Mouse (Mus musculus): ENCODE data around the gene Prcc.
A peak's percentile ranks its signal among the peaks of the same experiment; 100 is the strongest.
"Not testable (repeated sequence)": the region's sequence is repeated elsewhere in the genome, so short reads cannot be mapped to it uniquely, and the experiment has no call there.

Gene Prcc

GRCm38 (mm10) chr3:87905880-87906485 lies 20.6 kb upstream of the Prcc start, which contains the start of gene Hdgf:
Hdgf (plus strand) TSS chr3:87906321.
- peak; percentile 94 for DNase-seq (ENCODE audit: low read depth)

DNA sequence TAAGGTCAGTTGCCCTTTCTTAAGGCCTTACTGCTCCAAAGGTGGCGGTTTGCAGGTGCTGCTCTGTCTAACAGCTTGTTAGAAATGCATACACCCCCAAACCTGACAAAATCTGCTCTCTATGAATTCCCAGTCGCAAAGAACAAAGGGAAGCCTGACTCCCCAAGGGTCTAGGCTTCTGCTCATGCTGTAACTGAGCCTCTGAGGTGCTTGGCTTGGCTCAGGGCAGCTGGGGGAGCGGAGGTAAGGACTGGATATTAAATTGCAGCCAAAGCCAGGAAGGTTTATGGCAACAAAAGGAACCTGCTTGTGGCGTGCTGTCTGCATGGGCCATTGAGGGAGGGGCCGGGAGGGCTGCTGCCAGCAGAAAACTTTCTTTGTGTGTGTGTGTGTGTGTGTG lies 18.4 kb upstream of the Prcc start:
- DNase-seq (ENCODE audit: low read depth), result no peak

GRCm38 (mm10) chr3:87901959-87902358 lies 16.6 kb upstream of the Prcc start:
- not testable (repeated sequence) for DNase-seq (ENCODE audit: low read depth)

- peak; percentile 88 for DNase-seq (ENCODE audit: low read depth)
Measured at GRCm38 (mm10) chr3:87901036-87901624, 15.7 kb upstream of the Prcc start.

DNA sequence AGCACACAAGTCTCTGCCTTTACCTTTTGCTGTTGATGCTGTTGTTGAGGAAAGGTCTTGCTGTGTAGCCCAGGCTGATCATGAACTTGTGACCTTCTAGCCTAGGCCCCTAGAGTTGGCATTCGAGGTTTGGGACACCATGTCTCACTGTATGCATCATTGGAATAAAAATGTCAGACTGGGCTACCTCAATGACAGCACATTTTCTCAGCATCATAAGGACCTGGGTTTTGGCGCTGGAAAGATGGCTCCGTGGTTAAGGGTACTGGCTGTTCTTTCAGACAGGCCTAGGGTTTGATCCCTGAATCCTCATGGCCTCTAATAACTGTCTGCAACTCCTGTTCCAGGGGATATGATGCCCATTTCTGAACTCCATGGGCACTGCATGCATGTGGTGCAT lies 14.4 kb upstream of the Prcc start:
- no peak for DNase-seq (ENCODE audit: low read depth)

DNA sequence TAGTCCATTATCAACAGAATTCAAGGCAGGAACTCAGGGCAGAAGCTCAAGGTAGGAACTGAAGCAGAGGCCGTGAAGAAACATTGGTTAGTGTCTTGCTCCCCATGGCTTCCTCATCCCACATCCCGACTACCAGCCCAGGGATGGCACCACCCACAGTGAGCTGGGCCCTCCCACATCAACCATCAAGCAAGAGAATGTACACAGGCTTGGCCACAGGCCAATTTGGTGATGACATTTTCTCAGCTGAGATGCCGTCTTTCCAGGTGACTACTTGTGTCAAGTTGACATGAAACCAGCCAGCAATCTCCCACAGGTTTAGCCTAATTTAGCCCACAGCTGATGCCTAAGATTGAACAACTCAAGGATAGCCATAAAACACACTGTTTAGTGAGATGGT lies 13.9 kb upstream of the Prcc start:
- no peak for DNase-seq (ENCODE audit: low read depth)

DNA sequence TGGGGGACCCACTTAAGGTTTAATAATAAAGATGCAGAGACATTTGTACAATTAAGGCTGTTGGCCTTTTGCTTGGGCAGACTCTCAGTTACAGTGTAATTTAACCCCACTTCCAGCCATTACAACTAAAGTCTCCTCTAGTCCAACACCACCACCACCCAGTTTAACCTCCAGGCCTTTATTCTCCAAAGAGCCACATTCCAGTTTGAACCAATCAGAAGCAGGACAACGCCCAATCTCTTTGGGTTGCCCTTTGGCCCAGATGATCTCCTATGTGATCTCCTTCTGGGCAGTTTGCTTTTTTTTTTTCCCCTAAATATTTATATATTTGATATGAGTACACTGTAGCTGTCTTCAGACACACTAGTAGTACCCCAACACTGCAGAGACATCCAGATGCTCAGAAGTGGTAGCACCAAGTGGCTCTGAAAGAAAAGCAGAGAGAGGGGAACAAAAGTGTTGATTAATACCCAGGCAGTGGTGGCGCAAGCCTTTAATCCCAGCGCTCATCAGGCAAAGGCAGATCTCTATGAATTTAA lies 8.0 kb upstream of the Prcc start:
- no peak for DNase-seq (ENCODE audit: low read depth)

DNA sequence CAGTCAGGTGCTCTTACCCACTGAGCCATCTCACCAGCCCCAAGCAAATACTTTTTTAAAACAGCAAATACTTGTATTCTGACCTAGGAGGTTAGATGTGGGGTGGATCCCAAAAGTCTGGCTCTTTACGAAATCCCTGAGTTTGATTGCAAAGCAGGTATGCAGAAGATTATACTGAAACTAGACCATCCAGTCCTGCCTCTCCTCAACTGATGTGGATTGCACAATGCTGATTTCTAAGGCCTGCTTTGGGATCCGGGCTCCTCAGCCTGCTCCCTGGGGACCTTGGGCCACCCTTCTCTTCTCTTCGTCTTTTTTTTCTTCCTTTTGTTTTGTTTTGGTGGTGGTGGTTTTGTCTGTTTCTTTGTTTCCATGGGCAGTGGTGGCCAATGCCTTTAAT lies 6.1 kb upstream of the Prcc start:
- no peak for DNase-seq (ENCODE audit: low read depth)

GRCm38 (mm10) chr3:87887400-87887799 lies 2.0 kb upstream of the Prcc start:
- not testable (repeated sequence) for DNase-seq (ENCODE audit: low read depth)

GRCm38 (mm10) chr3:87886416-87886815 lies 1.0 kb upstream of the Prcc start:
- no peak for DNase-seq (ENCODE audit: low read depth)

DNA sequence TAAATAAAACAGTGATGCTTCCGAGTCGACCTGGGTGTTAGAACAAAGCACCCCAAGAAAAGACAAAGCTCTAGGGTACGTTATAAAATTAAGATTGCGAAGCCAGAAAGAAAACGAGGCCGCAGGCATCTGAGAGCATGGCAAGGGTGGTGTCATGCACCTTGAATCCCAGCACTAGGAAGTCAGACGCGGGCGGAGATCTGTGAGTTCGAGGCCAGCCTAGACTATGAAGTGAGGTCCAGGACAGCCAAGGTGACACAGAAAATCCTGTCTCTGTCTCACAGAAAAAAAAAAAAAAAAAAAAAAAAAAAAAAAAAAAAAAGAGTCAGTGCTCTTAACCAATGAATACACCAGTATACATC lies 577 bp upstream of the Prcc start:
- no peak for DNase-seq (ENCODE audit: low read depth)

- no peak for DNase-seq (ENCODE audit: low read depth)
Measured at GRCm38 (mm10) chr3:87884708-87885251, 628 bp downstream of the Prcc start.

DNA sequence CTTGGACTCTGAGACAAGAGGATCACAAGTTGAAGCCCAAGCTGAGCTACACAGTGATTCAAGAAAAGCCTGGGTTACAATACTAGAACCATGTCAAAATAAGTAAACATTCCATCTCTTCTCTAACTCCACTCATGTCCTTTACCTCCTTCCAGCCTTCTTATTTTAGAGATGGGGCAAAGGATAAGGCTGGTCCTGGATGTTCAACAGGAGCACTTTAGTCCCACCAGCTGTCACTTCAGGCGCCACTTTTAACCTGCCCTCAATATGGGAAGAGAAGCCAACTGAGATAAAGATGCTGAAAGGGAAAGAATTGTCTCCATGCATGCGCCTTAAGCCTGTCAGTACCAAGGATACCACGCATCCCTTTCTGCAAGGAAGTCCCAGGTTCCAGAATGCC lies 1.1 kb downstream of the Prcc start:
- DNase-seq (ENCODE audit: low read depth), result no peak

GRCm38 (mm10) chr3:87877730-87878129 lies 7.7 kb downstream of the Prcc start:
- DNase-seq (ENCODE audit: low read depth), result no peak

- not testable (repeated sequence) for DNase-seq (ENCODE audit: low read depth)
Measured at GRCm38 (mm10) chr3:87864111-87864510, 21.3 kb downstream of the Prcc start.

- DNase-seq (ENCODE audit: low read depth), result peak; percentile 46
Measured at GRCm38 (mm10) chr3:87859813-87860212, 25.6 kb downstream of the Prcc start.

- DNase-seq (ENCODE audit: low read depth), result no peak
Measured at GRCm38 (mm10) chr3:87857666-87858065, 27.7 kb downstream of the Prcc start.

- no peak for DNase-seq (ENCODE audit: low read depth)
Measured at GRCm38 (mm10) chr3:87855936-87856335, 29.5 kb downstream of the Prcc start.

GRCm38 (mm10) chr3:87854795-87855568 lies 30.4 kb downstream of the Prcc start:
- no peak for DNase-seq (ENCODE audit: low read depth)

GRCm38 (mm10) chr3:87849117-87849516 lies 36.3 kb downstream of the Prcc start:
- DNase-seq (ENCODE audit: low read depth), result no peak

DNA sequence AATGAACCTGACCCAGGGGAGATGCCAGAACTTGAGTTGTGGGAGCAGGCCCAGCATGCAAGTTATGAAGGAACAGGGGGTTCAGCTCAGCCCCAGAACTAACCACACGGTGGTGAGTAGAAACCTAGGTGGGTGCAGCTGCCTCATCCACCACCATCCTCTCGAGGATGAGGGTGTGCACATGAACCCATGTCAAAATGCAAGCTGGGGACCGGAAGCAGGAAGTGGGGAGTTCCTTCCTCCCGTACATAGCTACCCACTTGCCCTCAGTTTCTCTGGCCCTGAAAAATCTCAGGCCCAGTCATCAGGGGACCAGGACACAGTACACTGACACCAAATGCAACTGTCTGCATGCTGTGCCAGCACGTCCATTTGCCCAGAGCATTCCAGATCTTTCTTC lies 37.7 kb downstream of the Prcc start:
- DNase-seq (ENCODE audit: low read depth), result no peak

DNA sequence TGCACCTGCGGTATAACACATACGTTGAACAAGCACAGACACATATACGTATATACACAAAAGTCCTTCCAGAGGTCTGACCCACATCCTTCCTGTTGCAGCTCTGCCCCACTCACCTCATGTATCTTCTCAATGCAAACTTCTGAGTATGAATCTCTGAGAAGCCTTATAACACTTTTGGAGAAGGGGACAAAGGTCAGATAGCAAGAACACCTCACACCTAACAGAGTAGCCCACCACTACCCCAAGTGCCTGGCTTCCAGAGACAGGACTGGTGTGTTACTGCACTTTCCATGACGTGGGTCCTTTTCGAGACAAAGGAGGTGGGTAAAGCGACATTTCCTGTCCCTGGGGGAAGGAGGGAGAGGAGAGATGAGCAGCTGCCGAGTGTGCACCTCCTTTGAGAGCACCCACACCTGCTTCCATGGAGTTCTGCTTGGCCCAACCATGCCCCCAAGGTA lies 38.7 kb downstream of the Prcc start, which contains the start of gene Sh2d2a:
Gene Sh2d2a, plus strand, starts transcription at position 106 of the 461 bp plus-strand sequence.
- DNase-seq (ENCODE audit: low read depth), result no peak

DNA sequence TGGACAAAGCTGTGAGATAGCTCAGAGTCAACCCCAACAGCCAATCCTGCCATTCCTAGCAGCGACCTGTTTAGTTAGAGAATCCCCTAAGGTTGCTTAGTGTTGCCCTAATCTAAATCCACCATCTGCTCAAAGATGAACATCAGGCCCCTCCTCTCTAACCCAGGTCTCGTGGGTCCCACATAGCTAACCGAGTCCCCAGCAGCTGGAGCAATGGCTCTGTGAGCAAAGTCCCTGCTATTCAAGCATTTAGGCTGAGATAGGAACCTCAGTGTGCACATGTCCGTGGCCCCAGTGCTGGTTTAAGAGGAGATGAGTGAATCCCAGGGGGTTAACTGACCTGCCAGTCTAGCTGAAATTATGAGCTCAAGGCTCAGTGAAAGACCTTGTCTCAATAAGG lies 39.2 kb downstream of the Prcc start:
- no peak for DNase-seq (ENCODE audit: low read depth)

All from c-Kit-positive CD71-positive TER-119-negative erythroid progenitor cells, embryonic 14.5 days (primary cell).